Mouse (Mus musculus) neural tube, embryonic 12.5 days (tissue): ENCODE data around the gene Coa5. TPM values are rescaled to one million over a fixed set of nuclear protein-coding genes. Genes with fewer than 3 reads are reported as not detected.

Experiments
- ATAC-seq: fragments of 200-750 bp; cut with Nextera tagmentation; 2 replicates; pipeline ENCODE4 v1.8.0; 2017; ENCODE audit warnings: low read depth, mild to moderate bottlenecking, moderate TSS enrichment, moderate library complexity; ENCODE audit not compliant: low FRiP score
- H3K27ac ChIP-seq: fragments of 300-500 bp; sonication (generic); 2 replicates; pipeline ENCODE4 v1.5.1; 2016
- H3K27me3 ChIP-seq: fragments of 300-500 bp; sonication (generic); replicated peaks from 2 replicates; pipeline ENCODE4 v1.6.1; 2016; ENCODE audit warnings: mild to moderate bottlenecking
- H3K36me3 ChIP-seq: fragments of 300-500 bp; sonication (generic); 2 replicates; pipeline ENCODE4 v1.6.1; 2016; ENCODE audit warnings: mild to moderate bottlenecking
- H3K4me1 ChIP-seq: fragments of 300-500 bp; sonication (generic); 2 replicates; pipeline ENCODE4 v1.6.1; 2016
- H3K4me2 ChIP-seq: fragments of 300-500 bp; sonication (generic); replicated peaks from 2 replicates; pipeline ENCODE4 v1.6.1; 2016; ENCODE audit warnings: mild to moderate bottlenecking
- H3K4me3 ChIP-seq: fragments of 300-500 bp; sonication (generic); 2 replicates; pipeline ENCODE4 v1.5.1; 2016
- H3K9ac ChIP-seq: fragments of 300-500 bp; sonication (generic); 2 replicates; pipeline ENCODE4 v1.6.1; 2016; ENCODE audit warnings: mild to moderate bottlenecking
- H3K9me3 ChIP-seq: fragments of 300-500 bp; sonication (generic); 2 replicates; pipeline ENCODE4 v1.6.1; 2016; ENCODE audit warnings: mild to moderate bottlenecking
- WGBS: fragments of 180-500 bp; shearing (Covaris S2); methylation state at CpG from one replicate; pipeline ENCODE4 v1.1.7; 2016; 5-methylcytosine and 5-hydroxymethylcytosine counted together
- polyA plus RNA-seq: library from polyadenylated mRNA; unstranded; fragments of >200 nt; fragmentation: Nextera tagmentation; extraction: Ambion mirVana; gene quantifications from 2 replicates; pipeline ENCODE4 v1.2.1, GENCODE M21; 2016

The Coa5 gene
- polyA plus RNA-seq, 1 experiment from 2014 or later, result 50.4 TPM

GRCm38 (mm10) chr1:37466322-37466995 is 36.6 kb upstream of the Coa5 start:
- no peak for ATAC-seq

GRCm38 (mm10) chr1:37464878-37465452 is 35.1 kb upstream of the Coa5 start:
- Histone ChIP-seq H3K27me3 (no peaks in the 10 kb centered on the region), H3K36me3 (no peaks in the 10 kb centered on the region), H3K4me3 (no peak overlapping the region), H3K27ac (no peak overlapping the region), H3K9ac (no peak overlapping the region), H3K9me3 (no peaks in the 10 kb centered on the region), H3K4me1 (no peaks in the 10 kb centered on the region), H3K4me2 (no peak overlapping the region)
- ATAC-seq, result no peak
- 89% methylated on average over 10 of the region's 10 CpGs for WGBS

More at GRCm38 (mm10) chr1:37466322-37466995, 36.6 kb upstream of the Coa5 start:
- no peak overlapping the region for H3K9ac ChIP-seq
- 89% methylated on average over 3 of the region's 3 CpGs for WGBS
- H3K27ac ChIP-seq, result no peak overlapping the region
- no peak overlapping the region for H3K4me3 ChIP-seq
- H3K36me3 ChIP-seq, result no peaks in the 10 kb centered on the region
- H3K27me3 ChIP-seq, result no peaks in the 10 kb centered on the region
- no peaks in the 10 kb centered on the region for H3K9me3 ChIP-seq
- no peaks in the 10 kb centered on the region for H3K4me1 ChIP-seq
- no peak overlapping the region for H3K4me2 ChIP-seq

GRCm38 (mm10) chr1:37457546-37457945 is 27.6 kb upstream of the Coa5 start:
- Histone ChIP-seq H3K9me3 (no peaks in the 10 kb centered on the region), H3K27me3 (no peaks in the 10 kb centered on the region), H3K4me3 (no peak overlapping the region), H3K9ac (no peak overlapping the region), H3K36me3 (no peaks in the 10 kb centered on the region), H3K27ac (no peak overlapping the region), H3K4me2 (no peak overlapping the region), H3K4me1 (no peaks in the 10 kb centered on the region)
- ATAC-seq, result no peak
- WGBS, result 90% methylated on average over 7 of the region's 7 CpGs

GRCm38 (mm10) chr1:37451270-37451669 is 21.4 kb upstream of the Coa5 start:
- H3K9ac ChIP-seq, result no peak overlapping the region
- ATAC-seq, result no peak
- H3K27me3 ChIP-seq, result no peaks in the 10 kb centered on the region
- H3K4me3 ChIP-seq, result no peak overlapping the region
- H3K9me3 ChIP-seq, result no peaks in the 10 kb centered on the region
- no peaks in the 10 kb centered on the region for H3K4me1 ChIP-seq
- whole genome bisulfite sequencing, result 91% methylated on average over 8 of the region's 8 CpGs
- no peak overlapping the region for H3K27ac ChIP-seq
- H3K4me2 ChIP-seq, result no peak overlapping the region
- peaks cover 5% of the 10 kb centered on the region for H3K36me3 ChIP-seq

- 84% methylated on average over 10 of the region's 10 CpGs for WGBS
- no peaks in the 10 kb centered on the region for H3K9me3 ChIP-seq
- ATAC-seq, result no peak
- H3K4me1 ChIP-seq, result no peaks in the 10 kb centered on the region
- no peak overlapping the region for H3K4me2 ChIP-seq
- H3K36me3 ChIP-seq, result peaks cover 5% of the 10 kb centered on the region
- no peak overlapping the region for H3K4me3 ChIP-seq
- H3K27ac ChIP-seq, result no peak overlapping the region
- H3K27me3 ChIP-seq, result no peaks in the 10 kb centered on the region
- no peak overlapping the region for H3K9ac ChIP-seq
Observed at GRCm38 (mm10) chr1:37448361-37449095, 18.6 kb upstream of the Coa5 start.

- Histone ChIP-seq H3K9ac (no peak overlapping the region), H3K36me3 (peaks cover 40% of the 10 kb centered on the region), H3K4me2 (no peak overlapping the region), H3K4me1 (no peaks in the 10 kb centered on the region), H3K27me3 (no peaks in the 10 kb centered on the region), H3K4me3 (no peak overlapping the region), H3K27ac (no peak overlapping the region), H3K9me3 (no peaks in the 10 kb centered on the region)
- no peak for ATAC-seq
- 93% methylated on average over 16 of the region's 16 CpGs for WGBS
Observed at GRCm38 (mm10) chr1:37442848-37443835, 13.2 kb upstream of the Coa5 start.

- H3K4me2 ChIP-seq, result no peak overlapping the region
- WGBS, result 94% methylated on average over 3 of the region's 3 CpGs
- H3K4me1 ChIP-seq, result peaks cover 8% of the 10 kb centered on the region
- no peaks in the 10 kb centered on the region for H3K27me3 ChIP-seq
- no peak for ATAC-seq
- H3K36me3 ChIP-seq, result peaks cover 77% of the 10 kb centered on the region
- H3K9me3 ChIP-seq, result no peaks in the 10 kb centered on the region
- H3K9ac ChIP-seq, result no peak overlapping the region
- H3K4me3 ChIP-seq, result no peak overlapping the region
- H3K27ac ChIP-seq, result no peak overlapping the region
Observed at GRCm38 (mm10) chr1:37436419-37436818, 6.5 kb upstream of the Coa5 start.

GRCm38 (mm10) chr1:37430297-37430840 is 466 bp upstream of the Coa5 start:
- peak; percentile 56 for ATAC-seq
- H3K4me3 ChIP-seq, result peak overlapping the region; percentile 87
- no peaks in the 10 kb centered on the region for H3K27me3 ChIP-seq
- peaks cover 35% of the 10 kb centered on the region for H3K36me3 ChIP-seq
- peaks cover 23% of the 10 kb centered on the region for H3K4me1 ChIP-seq
- peak overlapping the region; percentile 72 for H3K4me2 ChIP-seq
- H3K27ac ChIP-seq, result no peak overlapping the region
- H3K9ac ChIP-seq, result peak overlapping the region; percentile 91
- H3K9me3 ChIP-seq, result no peaks in the 10 kb centered on the region
- WGBS, result 3% methylated on average over 40 of the region's 40 CpGs

- Histone ChIP-seq H3K4me2 (peak overlapping the region; percentile 72), H3K27ac (no peak overlapping the region), H3K27me3 (no peaks in the 10 kb centered on the region), H3K9me3 (peaks cover 5% of the 10 kb centered on the region), H3K36me3 (peaks cover 37% of the 10 kb centered on the region), H3K9ac (no peak overlapping the region), H3K4me3 (peak overlapping the region; percentile 87), H3K4me1 (peaks cover 23% of the 10 kb centered on the region)
- WGBS, result 78% methylated on average over 2 of the region's 2 CpGs
- ATAC-seq, result no peak
Observed at GRCm38 (mm10) chr1:37428911-37429310, 992 bp downstream of the Coa5 start.

- 96% methylated on average over 8 of the region's 8 CpGs for WGBS
- Histone ChIP-seq H3K4me1 (peaks cover 23% of the 10 kb centered on the region), H3K9ac (no peak overlapping the region), H3K9me3 (peaks cover 7% of the 10 kb centered on the region), H3K27ac (no peak overlapping the region), H3K4me2 (no peak overlapping the region), H3K4me3 (no peak overlapping the region), H3K27me3 (no peaks in the 10 kb centered on the region), H3K36me3 (peaks cover 26% of the 10 kb centered on the region)
- ATAC-seq, result no peak
Observed at GRCm38 (mm10) chr1:37427144-37427875, 2.6 kb downstream of the Coa5 start.

GRCm38 (mm10) chr1:37419420-37419819 is 10.5 kb downstream of the Coa5 start:
- Histone ChIP-seq H3K4me3 (no peak overlapping the region), H3K4me1 (no peaks in the 10 kb centered on the region), H3K9ac (no peak overlapping the region), H3K36me3 (peaks cover 33% of the 10 kb centered on the region), H3K27me3 (no peaks in the 10 kb centered on the region), H3K9me3 (peaks cover 7% of the 10 kb centered on the region), H3K27ac (no peak overlapping the region), H3K4me2 (no peak overlapping the region)
- no peak for ATAC-seq
- 100% methylated on average over 1 of the region's 1 CpGs for WGBS
